ENCODE assay signal across 22 mouse cellular contexts in genomic region chr15:32223028-32223427, GRCm38 (mm10). TPM values are rescaled to one million over a fixed set of nuclear protein-coding genes. Genes with fewer than 3 reads are reported as not detected.
DNase-seq lines count a peak whose midpoint lies in the region; ATAC-seq and TF ChIP-seq lines count a peak whose summit lies in the region.
"Had no signal": no experiment of that assay in that cellular context is flagged by ENCODE, and none has a peak within 500 bp of the region (broad histone marks: within the 10 kb centered on the region; RNA-seq: fewer than 3 reads in every experiment).

No protein-coding gene starts in this region.

- TF ChIP-seq POLR2A in kidney, adult 2 months (IDR thresholded peaks at IDR 0.05; ENCODE audit: low read depth, low read length) = no peak

- whole genome bisulfite sequencing in kidney, adult 2 months = 33% methylated on average over 7 of the region's 7 CpGs
- WGBS in kidney, embryonic 15.5 days = 63% methylated on average over 7 of the region's 7 CpGs
- 86% methylated on average over 7 of the region's 7 CpGs for WGBS in midbrain, embryonic 11.5 days

- H3K9ac ChIP-seq in kidney, embryonic 15.5 days = no peak overlapping the region
- no peak overlapping the region for H3K9ac ChIP-seq in midbrain, embryonic 11.5 days (ENCODE audit: low read length)
- H3K9ac ChIP-seq: embryonic facial prominence, embryonic 15.5 days; heart, embryonic 13.5 days had no signal

- no peaks in the 10 kb centered on the region for H3K27me3 ChIP-seq in kidney, adult 2 months (replicated peaks; ENCODE audit: control insufficient read depth, insufficient read depth, low read length)
- no peaks in the 10 kb centered on the region for H3K27me3 ChIP-seq in kidney, embryonic 15.5 days
- no peaks in the 10 kb centered on the region for H3K27me3 ChIP-seq in midbrain, embryonic 11.5 days (ENCODE audit: control insufficient read depth, insufficient read depth, low read length)
- H3K27me3 ChIP-seq: embryonic facial prominence, embryonic 15.5 days; heart, embryonic 13.5 days had no signal

- H3K27ac ChIP-seq in kidney, adult 2 months (ENCODE audit: insufficient read depth, low read depth, low read length) = peak overlapping the region; percentile 47
- H3K27ac ChIP-seq in kidney, embryonic 15.5 days = no peak overlapping the region
- H3K27ac ChIP-seq in midbrain, embryonic 11.5 days (ENCODE audit: low read depth, low read length) = no peak overlapping the region
- H3K27ac ChIP-seq: embryonic facial prominence, embryonic 15.5 days; forebrain, embryonic 10.5 days; gastrocnemius, adult 2 months; heart, embryonic 13.5 days had no signal

- H3K9me3 ChIP-seq in kidney, embryonic 15.5 days (replicated peaks) = no peaks in the 10 kb centered on the region
- no peaks in the 10 kb centered on the region for H3K9me3 ChIP-seq in midbrain, embryonic 11.5 days (ENCODE audit: control insufficient read depth, low read length)
- H3K9me3 ChIP-seq: embryonic facial prominence, embryonic 15.5 days; forebrain, embryonic 10.5 days; heart, embryonic 13.5 days had no signal

- no peak overlapping the region for H3K4me2 ChIP-seq in kidney, embryonic 15.5 days
- H3K4me2 ChIP-seq in midbrain, embryonic 11.5 days = no peak overlapping the region
- H3K4me2 ChIP-seq: embryonic facial prominence, embryonic 15.5 days; heart, embryonic 13.5 days had no signal

- DNase-seq in kidney, adult 2 months = peak; percentile 92
- DNase-seq in kidney, postnatal 14 days = peak; percentile 78
- DNase-seq in midbrain, embryonic 11.5 days (ENCODE audit: low spot score, missing footprints) = no peak
- DNase-seq in B cell, adult 2 months = no peak
- DNase-seq in cerebellum, adult 9-10 months = no peak
- DNase-seq: adrenal gland, adult 8-10 months; adrenal gland, postnatal 36 days; cerebellum, adult 2 months; cerebellum, postnatal 14 days; embryo, embryonic 11 days; gastrocnemius, adult 2 months; gastrocnemius, postnatal 25 days; heart, postnatal 36 days had no signal

- peaks cover 18% of the 10 kb centered on the region for H3K4me1 ChIP-seq in kidney, adult 2 months (ENCODE audit: control insufficient read depth, insufficient read depth, low read length)
- peaks cover 7% of the 10 kb centered on the region; the same call in 1 of the 2 replicates for H3K4me1 ChIP-seq in kidney, embryonic 15.5 days
- H3K4me1 ChIP-seq in midbrain, embryonic 11.5 days (ENCODE audit: control insufficient read depth, insufficient read depth, low read length) = no peaks in the 10 kb centered on the region
- H3K4me1 ChIP-seq: embryonic facial prominence, embryonic 15.5 days; forebrain, embryonic 10.5 days had no signal

- no peaks in the 10 kb centered on the region for H3K36me3 ChIP-seq in kidney, adult 2 months (ENCODE audit: control insufficient read depth, insufficient read depth, low read length)
- H3K36me3 ChIP-seq in kidney, embryonic 15.5 days = no peaks in the 10 kb centered on the region
- H3K36me3 ChIP-seq in midbrain, embryonic 11.5 days (ENCODE audit: control insufficient read depth, insufficient read depth, low read length) = no peaks in the 10 kb centered on the region
- H3K36me3 ChIP-seq: embryonic facial prominence, embryonic 15.5 days; forebrain, embryonic 10.5 days; heart, embryonic 13.5 days had no signal

- no peak overlapping the region for H3K4me3 ChIP-seq in kidney, adult 2 months (ENCODE audit: insufficient read depth, low read depth, low read length)
- H3K4me3 ChIP-seq in kidney, embryonic 15.5 days (replicated peaks) = no peak overlapping the region
- no peak overlapping the region for H3K4me3 ChIP-seq in midbrain, embryonic 11.5 days (ENCODE audit: low read depth, low read length)
- H3K4me3 ChIP-seq: embryonic facial prominence, embryonic 15.5 days; erythroblast, embryonic 14.5 days; forebrain, embryonic 10.5 days; gastrocnemius, adult 2 months; heart, embryonic 13.5 days had no signal

- no peak for TF ChIP-seq CTCF in kidney, adult 2 months (conservative IDR thresholded peaks at IDR 0.05; ENCODE audit: insufficient read depth, insufficient read length, low read depth, low read length)

- ATAC-seq in kidney, embryonic 15.5 days (replicated peaks; ENCODE audit: low FRiP score) = peak; percentile 64; the same call in 1 of the 2 replicates
- no peak for ATAC-seq in midbrain, embryonic 11.5 days (ENCODE audit: low FRiP score)
- ATAC-seq: forebrain, embryonic 14.5 days had no signal

RNA-seq across cellular contexts. Expression of gene Sema5a, which starts 21.6 kb away (rescaled TPM):
- polyA plus RNA-seq in kidney, adult 2 months (2012; rRNA removed) = 11.6 and 12.9 TPM in 2 replicates
- 25.2 and 26.3 TPM in 2 replicates for polyA plus RNA-seq in kidney, embryonic 15.5 days (2015; fragmentation: Nextera tagmentation; extraction: Ambion mirVana)
- polyA plus RNA-seq in midbrain, embryonic 11.5 days (2014; fragmentation: Nextera tagmentation; extraction: Ambion mirVana) = 3.4 and 3.5 TPM in 2 replicates
- polyA plus RNA-seq: erythroblast, embryonic 14.5 days had no signal

RNA-seq across cellular contexts. Expression of gene Tas2r119, which starts 45.9 kb away (rescaled TPM):
- polyA plus RNA-seq in kidney, adult 2 months (2012; rRNA removed) = not detected in 2 replicates
- polyA plus RNA-seq in kidney, embryonic 15.5 days (2015; fragmentation: Nextera tagmentation; extraction: Ambion mirVana) = not detected in 2 replicates
- polyA plus RNA-seq in midbrain, embryonic 11.5 days (2014; fragmentation: Nextera tagmentation; extraction: Ambion mirVana) = not detected in 2 replicates
- polyA plus RNA-seq: cerebellum, adult 2 months; embryonic facial prominence, embryonic 11.5 days; embryonic facial prominence, embryonic 15.5 days; erythroblast, embryonic 14.5 days; forebrain, embryonic 10.5 days; forebrain, embryonic 14.5 days; heart, embryonic 13.5 days; heart, postnatal 0 days; hindbrain, embryonic 11.5 days had no signal

Comparison
In these comparisons a context has a peak if more than half of its experiments do, and no peak if none do; other contexts are left out.
1. DNase-seq: peak in kidney, adult 2 months (single experiment) and kidney, postnatal 14 days (single experiment); none in midbrain, embryonic 11.5 days (single experiment), B cell, adult 2 months (0 of 2) and cerebellum, adult 9-10 months (single experiment).